Mouse (Mus musculus): ENCODE measurements around the gene Slc31a2. TPM values are rescaled to one million over a fixed set of nuclear protein-coding genes. Genes with fewer than 3 reads are reported as not detected.

Gene Slc31a2
- polyA plus RNA-seq, 1 experiment from 2014 or later, result 18.7 TPM

GRCm38 (mm10) chr4:62274841-62275536 is 12.6 kb downstream of the Slc31a2 start:
- no peaks in the 10 kb centered on the region for H3K4me1 ChIP-seq (ENCODE audit: control insufficient read depth, insufficient read depth, low read length)
- H3K9me3 ChIP-seq (replicated peaks; ENCODE audit: control insufficient read depth, low read length, poor library complexity, severe bottlenecking), result no peaks in the 10 kb centered on the region
- WGBS, result 4% methylated on average over 12 of the region's 12 CpGs
- no peak overlapping the region for H3K27ac ChIP-seq (ENCODE audit: low read length)
- no peaks in the 10 kb centered on the region for H3K36me3 ChIP-seq (ENCODE audit: control insufficient read depth, insufficient read depth, low read length)
- no peaks in the 10 kb centered on the region for H3K27me3 ChIP-seq (ENCODE audit: control insufficient read depth, insufficient read depth, low read depth, low read length)
- H3K4me3 ChIP-seq (ENCODE audit: low read depth, low read length), result no peak overlapping the region
- no peak overlapping the region for H3K9ac ChIP-seq (ENCODE audit: low read depth, low read length)
- peak; percentile 88 for ATAC-seq
- peak overlapping the region; percentile 5; the same call in 1 of the 2 replicates for H3K4me2 ChIP-seq (ENCODE audit: low read length)

GRCm38 (mm10) chr4:62276642-62277041 is 14.3 kb downstream of the Slc31a2 start:
- Histone ChIP-seq H3K9ac (ENCODE audit: low read depth, low read length) (no peak overlapping the region), H3K36me3 (ENCODE audit: control insufficient read depth, insufficient read depth, low read length) (no peaks in the 10 kb centered on the region), H3K4me3 (ENCODE audit: low read depth, low read length) (no peak overlapping the region), H3K27ac (ENCODE audit: low read length) (no peak overlapping the region), H3K4me1 (ENCODE audit: control insufficient read depth, insufficient read depth, low read length) (no peaks in the 10 kb centered on the region), H3K27me3 (ENCODE audit: control insufficient read depth, insufficient read depth, low read depth, low read length) (no peaks in the 10 kb centered on the region), H3K9me3 (replicated peaks; ENCODE audit: control insufficient read depth, low read length, poor library complexity, severe bottlenecking) (no peaks in the 10 kb centered on the region), H3K4me2 (ENCODE audit: low read length) (no peak overlapping the region)
- no peak for ATAC-seq
- 87% methylated on average over 10 of the region's 10 CpGs for WGBS

GRCm38 (mm10) chr4:62277222-62277621 is 14.9 kb downstream of the Slc31a2 start:
- Histone ChIP-seq H3K27me3 (ENCODE audit: control insufficient read depth, insufficient read depth, low read depth, low read length) (no peaks in the 10 kb centered on the region), H3K4me1 (ENCODE audit: control insufficient read depth, insufficient read depth, low read length) (no peaks in the 10 kb centered on the region), H3K4me3 (ENCODE audit: low read depth, low read length) (no peak overlapping the region), H3K27ac (ENCODE audit: low read length) (no peak overlapping the region), H3K36me3 (ENCODE audit: control insufficient read depth, insufficient read depth, low read length) (no peaks in the 10 kb centered on the region), H3K9ac (ENCODE audit: low read depth, low read length) (no peak overlapping the region), H3K4me2 (ENCODE audit: low read length) (no peak overlapping the region), H3K9me3 (replicated peaks; ENCODE audit: control insufficient read depth, low read length, poor library complexity, severe bottlenecking) (no peaks in the 10 kb centered on the region)
- no peak for ATAC-seq
- WGBS, result 70% methylated on average over 3 of the region's 3 CpGs

- H3K4me1 ChIP-seq (ENCODE audit: control insufficient read depth, insufficient read depth, low read length), result no peaks in the 10 kb centered on the region
- no peak overlapping the region for H3K9ac ChIP-seq (ENCODE audit: low read depth, low read length)
- WGBS, result 82% methylated on average over 4 of the region's 4 CpGs
- H3K4me3 ChIP-seq (ENCODE audit: low read depth, low read length), result no peak overlapping the region
- no peaks in the 10 kb centered on the region for H3K9me3 ChIP-seq (replicated peaks; ENCODE audit: control insufficient read depth, low read length, poor library complexity, severe bottlenecking)
- no peak overlapping the region for H3K27ac ChIP-seq (ENCODE audit: low read length)
- no peak for ATAC-seq
- no peaks in the 10 kb centered on the region for H3K27me3 ChIP-seq (ENCODE audit: control insufficient read depth, insufficient read depth, low read depth, low read length)
- no peak overlapping the region for H3K4me2 ChIP-seq (ENCODE audit: low read length)
- H3K36me3 ChIP-seq (ENCODE audit: control insufficient read depth, insufficient read depth, low read length), result no peaks in the 10 kb centered on the region
Measured at GRCm38 (mm10) chr4:62278081-62278480, 15.7 kb downstream of the Slc31a2 start.

GRCm38 (mm10) chr4:62281319-62281718 is 19.0 kb downstream of the Slc31a2 start:
- no peaks in the 10 kb centered on the region for H3K27me3 ChIP-seq (ENCODE audit: control insufficient read depth, insufficient read depth, low read depth, low read length)
- 51% methylated on average over 5 of the region's 5 CpGs for WGBS
- H3K27ac ChIP-seq (ENCODE audit: low read length), result no peak overlapping the region
- H3K36me3 ChIP-seq (ENCODE audit: control insufficient read depth, insufficient read depth, low read length), result no peaks in the 10 kb centered on the region
- H3K9ac ChIP-seq (ENCODE audit: low read depth, low read length), result no peak overlapping the region
- H3K4me2 ChIP-seq (ENCODE audit: low read length), result no peak overlapping the region
- H3K4me1 ChIP-seq (ENCODE audit: control insufficient read depth, insufficient read depth, low read length), result peaks cover 3% of the 10 kb centered on the region; the same call in 1 of the 2 replicates
- no peaks in the 10 kb centered on the region for H3K9me3 ChIP-seq (replicated peaks; ENCODE audit: control insufficient read depth, low read length, poor library complexity, severe bottlenecking)
- no peak overlapping the region for H3K4me3 ChIP-seq (ENCODE audit: low read depth, low read length)
- ATAC-seq, result no peak

- H3K27ac ChIP-seq (ENCODE audit: low read length), result no peak overlapping the region
- no peak overlapping the region for H3K4me3 ChIP-seq (ENCODE audit: low read depth, low read length)
- H3K4me2 ChIP-seq (ENCODE audit: low read length), result no peak overlapping the region
- H3K9ac ChIP-seq (ENCODE audit: low read depth, low read length), result no peak overlapping the region
- peaks cover 12% of the 10 kb centered on the region for H3K4me1 ChIP-seq (ENCODE audit: control insufficient read depth, insufficient read depth, low read length)
- H3K9me3 ChIP-seq (replicated peaks; ENCODE audit: control insufficient read depth, low read length, poor library complexity, severe bottlenecking), result no peaks in the 10 kb centered on the region
- WGBS, result 75% methylated on average over 7 of the region's 7 CpGs
- ATAC-seq, result no peak
- H3K36me3 ChIP-seq (ENCODE audit: control insufficient read depth, insufficient read depth, low read length), result no peaks in the 10 kb centered on the region
- H3K27me3 ChIP-seq (ENCODE audit: control insufficient read depth, insufficient read depth, low read depth, low read length), result no peaks in the 10 kb centered on the region
Measured at GRCm38 (mm10) chr4:62282969-62283368, 20.6 kb downstream of the Slc31a2 start.

- peak overlapping the region; percentile 58 for H3K4me2 ChIP-seq (ENCODE audit: low read length)
- 78% methylated on average over 8 of the region's 8 CpGs for WGBS
- H3K9me3 ChIP-seq (replicated peaks; ENCODE audit: control insufficient read depth, low read length, poor library complexity, severe bottlenecking), result no peaks in the 10 kb centered on the region
- no peaks in the 10 kb centered on the region for H3K27me3 ChIP-seq (ENCODE audit: control insufficient read depth, insufficient read depth, low read depth, low read length)
- H3K9ac ChIP-seq (ENCODE audit: low read depth, low read length), result no peak overlapping the region
- H3K4me3 ChIP-seq (ENCODE audit: low read depth, low read length), result no peak overlapping the region; the same call in 1 of the 2 replicates
- no peak for ATAC-seq
- H3K27ac ChIP-seq (ENCODE audit: low read length), result no peak overlapping the region
- H3K4me1 ChIP-seq (ENCODE audit: control insufficient read depth, insufficient read depth, low read length), result peaks cover 15% of the 10 kb centered on the region
- H3K36me3 ChIP-seq (ENCODE audit: control insufficient read depth, insufficient read depth, low read length), result no peaks in the 10 kb centered on the region
Measured at GRCm38 (mm10) chr4:62285576-62285975, 23.2 kb downstream of the Slc31a2 start.

GRCm38 (mm10) chr4:62286257-62286991 is 24.1 kb downstream of the Slc31a2 start:
- Histone ChIP-seq H3K4me1 (ENCODE audit: control insufficient read depth, insufficient read depth, low read length) (peaks cover 15% of the 10 kb centered on the region), H3K27me3 (ENCODE audit: control insufficient read depth, insufficient read depth, low read depth, low read length) (no peaks in the 10 kb centered on the region), H3K36me3 (ENCODE audit: control insufficient read depth, insufficient read depth, low read length) (no peaks in the 10 kb centered on the region), H3K9me3 (replicated peaks; ENCODE audit: control insufficient read depth, low read length, poor library complexity, severe bottlenecking) (no peaks in the 10 kb centered on the region), H3K27ac (ENCODE audit: low read length) (peak overlapping the region; percentile 58), H3K4me3 (ENCODE audit: low read depth, low read length) (peak overlapping the region; percentile 62), H3K4me2 (ENCODE audit: low read length) (peak overlapping the region; percentile 58), H3K9ac (ENCODE audit: low read depth, low read length) (peak overlapping the region; percentile 64)
- under 1% methylated on average over 55 of the region's 55 CpGs for WGBS
- ATAC-seq, result peak; percentile 95

Measured in midbrain, embryonic 16.5 days (tissue).